Mouse (Mus musculus) bone marrow, adult 2 months (tissue): ENCODE results near the gene Xlr5a.
"Not testable (repeated sequence)": the region's sequence is repeated elsewhere in the genome, so short reads cannot be mapped to it uniquely, and the experiment has no call there.

ENCODE experiments used
- CTCF ChIP-seq: fragments of 200-500 bp; IDR thresholded peaks from 2 replicates; pipeline ENCODE4 v1.5.1; 2011; ENCODE audit warnings: low read length, control low read depth; ENCODE audit not compliant: control insufficient read depth, insufficient read depth
- POLR2A ChIP-seq: fragments of 200-500 bp; IDR thresholded peaks from 2 replicates; pipeline ENCODE4 v1.6.1; 2011; ENCODE audit warnings: low read depth, mild to moderate bottlenecking, control low read depth, low read length, borderline replicate concordance; ENCODE audit not compliant: control insufficient read depth

DNA sequence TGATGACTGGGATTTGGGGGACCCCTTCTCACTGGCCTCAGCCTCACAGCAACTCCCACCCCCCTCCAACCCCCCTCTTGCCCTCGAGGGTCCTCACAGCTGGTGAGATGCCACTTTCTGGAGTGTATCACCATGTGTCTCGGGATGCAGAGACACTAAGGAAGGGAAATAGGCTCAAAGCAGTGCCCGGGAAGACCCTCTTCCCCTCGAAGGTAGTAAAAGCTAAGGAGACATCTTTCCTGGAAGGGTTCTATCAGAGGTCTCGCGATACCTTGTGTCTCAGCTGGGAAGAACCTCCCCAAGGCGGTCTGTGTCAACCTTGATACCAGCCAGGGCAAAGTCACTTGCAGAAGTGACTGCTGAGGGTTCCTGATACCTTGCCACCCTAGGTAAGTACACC lies 176.0 kb downstream of the Xlr5a start, which contains the start of gene Gm14685:
- TF ChIP-seq CTCF, POLR2A: not testable (repeated sequence)
